Mouse (Mus musculus) liver, embryonic 16.5 days (tissue): ENCODE results near the gene Cars2. TPM values are rescaled to one million over a fixed set of nuclear protein-coding genes. Genes with fewer than 3 reads are reported as not detected.
A peak's percentile ranks its signal among the peaks of the same experiment; 100 is the strongest.

Source experiments
- ATAC-seq: fragments of 200-750 bp; cut with Nextera tagmentation; 2 replicates; pipeline ENCODE4 v1.8.0; 2017; ENCODE audit warnings: low read depth, mild to moderate bottlenecking, moderate number of reproducible peaks, moderate library complexity
- H3K27ac ChIP-seq: fragments of 300-500 bp; sonication (generic); 2 replicates; pipeline ENCODE4 v1.5.1; 2014; ENCODE audit warnings: mild to moderate bottlenecking, low read length
- H3K27me3 ChIP-seq: fragments of 300-500 bp; sonication (generic); 2 replicates; pipeline ENCODE4 v1.6.1; 2014; ENCODE audit warnings: low read depth, low read length, mixed read lengths; ENCODE audit not compliant: control insufficient read depth, insufficient read depth
- H3K36me3 ChIP-seq: fragments of 300-500 bp; sonication (generic); 2 replicates; pipeline ENCODE4 v1.6.1; 2014; ENCODE audit warnings: mild to moderate bottlenecking; ENCODE audit not compliant: control insufficient read depth, insufficient read depth
- H3K4me1 ChIP-seq: fragments of 300-500 bp; sonication (generic); 2 replicates; pipeline ENCODE4 v1.6.1; 2014; ENCODE audit warnings: low read depth, low read length, mixed read lengths; ENCODE audit not compliant: control insufficient read depth
- H3K4me2 ChIP-seq: fragments of 300-500 bp; sonication (generic); 2 replicates; pipeline ENCODE4 v1.6.1; 2014; ENCODE audit warnings: low read depth, low read length, mixed read lengths
- H3K4me3 ChIP-seq: fragments of 300-500 bp; sonication (generic); 2 replicates; pipeline ENCODE4 v1.5.1; 2014; ENCODE audit warnings: low read depth, mild to moderate bottlenecking, low read length
- H3K9ac ChIP-seq: fragments of 300-500 bp; sonication (generic); 2 replicates; pipeline ENCODE4 v1.6.1; 2014; ENCODE audit warnings: low read depth, low read length
- H3K9me3 ChIP-seq: fragments of 300-500 bp; sonication (generic); replicated peaks from 2 replicates; pipeline ENCODE4 v1.6.1; 2016; ENCODE audit warnings: low read length; ENCODE audit not compliant: control insufficient read depth
- WGBS: fragments of 180-500 bp; shearing (Covaris S2); extraction: QIAGEN DNeasy Blood & Tissue Kit; methylation state at CpG from one replicate; pipeline ENCODE4 v1.1.7; 2014; ENCODE audit not compliant: insufficient replicate concordance; 5-methylcytosine and 5-hydroxymethylcytosine counted together
- polyA plus RNA-seq: library from polyadenylated mRNA; unstranded; fragments of >200 nt; fragmentation: Nextera tagmentation; extraction: Ambion mirVana; gene quantifications from 2 replicates; pipeline ENCODE4 v1.2.1, GENCODE M21; 2015

The Cars2 gene
- polyA plus RNA-seq, 1 experiment from 2014 or later, result 11.8 TPM

GRCm38 (mm10) chr8:11486142-11486541, 64.4 kb downstream of the Cars2 start:
- Histone ChIP-seq H3K27me3 (no peaks in the 10 kb centered on the region), H3K4me3 (no peak overlapping the region), H3K4me2 (no peak overlapping the region), H3K27ac (no peak overlapping the region), H3K4me1 (peaks cover 2% of the 10 kb centered on the region; the same call in 1 of the 2 replicates), H3K9me3 (no peaks in the 10 kb centered on the region), H3K36me3 (no peaks in the 10 kb centered on the region), H3K9ac (no peak overlapping the region)
- peak; percentile 19; the same call in 1 of the 2 replicates for ATAC-seq
- WGBS, result 13% methylated on average over 7 of the region's 7 CpGs

GRCm38 (mm10) chr8:11482537-11482936, 68.0 kb downstream of the Cars2 start:
- 38% methylated on average over 3 of the region's 3 CpGs for whole genome bisulfite sequencing

GRCm38 (mm10) chr8:11481876-11482275, 68.7 kb downstream of the Cars2 start:
- no peak overlapping the region for H3K4me2 ChIP-seq
- H3K9ac ChIP-seq, result no peak overlapping the region
- no peaks in the 10 kb centered on the region for H3K9me3 ChIP-seq
- H3K4me3 ChIP-seq, result no peak overlapping the region
- ATAC-seq, result no peak
- H3K36me3 ChIP-seq, result no peaks in the 10 kb centered on the region
- H3K4me1 ChIP-seq, result peaks cover 2% of the 10 kb centered on the region; the same call in 1 of the 2 replicates
- WGBS, result 42% methylated on average over 3 of the region's 3 CpGs
- peaks cover 35% of the 10 kb centered on the region for H3K27me3 ChIP-seq
- H3K27ac ChIP-seq, result no peak overlapping the region

More at GRCm38 (mm10) chr8:11482537-11482936, 68.0 kb downstream of the Cars2 start:
- no peak overlapping the region for H3K4me2 ChIP-seq
- no peaks in the 10 kb centered on the region for H3K36me3 ChIP-seq
- peaks cover 2% of the 10 kb centered on the region; the same call in 1 of the 2 replicates for H3K4me1 ChIP-seq
- H3K9me3 ChIP-seq, result no peaks in the 10 kb centered on the region
- no peak overlapping the region for H3K4me3 ChIP-seq
- H3K27me3 ChIP-seq, result peaks cover 28% of the 10 kb centered on the region
- H3K9ac ChIP-seq, result no peak overlapping the region
- no peak overlapping the region for H3K27ac ChIP-seq
- no peak for ATAC-seq

- no peak overlapping the region for H3K27ac ChIP-seq
- H3K4me2 ChIP-seq, result no peak overlapping the region
- H3K9ac ChIP-seq, result no peak overlapping the region
- H3K4me1 ChIP-seq, result peaks cover 8% of the 10 kb centered on the region
- no peaks in the 10 kb centered on the region for H3K9me3 ChIP-seq
- H3K27me3 ChIP-seq, result peaks cover 55% of the 10 kb centered on the region
- H3K36me3 ChIP-seq, result no peaks in the 10 kb centered on the region
- ATAC-seq, result no peak
- no peak overlapping the region for H3K4me3 ChIP-seq
- WGBS, result 16% methylated on average over 14 of the region's 14 CpGs
Observed at GRCm38 (mm10) chr8:11479591-11479990, 71.0 kb downstream of the Cars2 start.

- Histone ChIP-seq H3K9ac (0 out of 2 replicates have a peak overlapping the region, but pooled peaks have one; percentile 16), H3K4me3 (peak overlapping the region; percentile 57), H3K27ac (no peak overlapping the region), H3K4me1 (peaks cover 12% of the 10 kb centered on the region), H3K27me3 (peaks cover 60% of the 10 kb centered on the region), H3K4me2 (peak overlapping the region; percentile 56), H3K9me3 (no peaks in the 10 kb centered on the region), H3K36me3 (no peaks in the 10 kb centered on the region)
- no peak for ATAC-seq
- WGBS, result 4% methylated on average over 23 of the region's 23 CpGs
Observed at GRCm38 (mm10) chr8:11478807-11479527, 71.6 kb downstream of the Cars2 start.

- no peaks in the 10 kb centered on the region for H3K36me3 ChIP-seq
- ATAC-seq, result peak; percentile 73
- no peaks in the 10 kb centered on the region for H3K9me3 ChIP-seq
- H3K27ac ChIP-seq, result 0 out of 2 replicates have a peak within 1 kb of the TSS, but pooled peaks have one; percentile 3
- peak within 1 kb of the TSS; percentile 56 for H3K4me2 ChIP-seq
- H3K27me3 ChIP-seq, result peaks cover 60% of the 10 kb centered on the region
- H3K4me3 ChIP-seq, result peak within 1 kb of the TSS; percentile 57
- under 1% methylated on average over 69 of the region's 69 CpGs for WGBS
- H3K4me1 ChIP-seq, result peaks cover 17% of the 10 kb centered on the region
- H3K9ac ChIP-seq, result peak within 1 kb of the TSS; percentile 27; the same call in 1 of the 2 replicates
Observed at GRCm38 (mm10) chr8:11477811-11478761, 72.5 kb downstream of the Cars2 start, which contains the start of gene Rab20. Gene Rab20, minus strand, starts transcription at chr8:11478710.

- H3K4me2 ChIP-seq, result peak overlapping the region; percentile 56
- H3K4me3 ChIP-seq, result peak overlapping the region; percentile 57
- peaks cover 17% of the 10 kb centered on the region for H3K4me1 ChIP-seq
- no peak overlapping the region for H3K9ac ChIP-seq
- no peaks in the 10 kb centered on the region for H3K36me3 ChIP-seq
- peak overlapping the region; percentile 80 for H3K27ac ChIP-seq
- peaks cover 60% of the 10 kb centered on the region for H3K27me3 ChIP-seq
- no peak for ATAC-seq
- no peaks in the 10 kb centered on the region for H3K9me3 ChIP-seq
- 3% methylated on average over 9 of the region's 9 CpGs for WGBS
Observed at GRCm38 (mm10) chr8:11477178-11477553, 73.4 kb downstream of the Cars2 start.

GRCm38 (mm10) chr8:11476338-11477177, 74.0 kb downstream of the Cars2 start:
- H3K4me1 ChIP-seq, result peaks cover 16% of the 10 kb centered on the region
- H3K27ac ChIP-seq, result peak overlapping the region; percentile 80
- peaks cover 60% of the 10 kb centered on the region for H3K27me3 ChIP-seq
- ATAC-seq, result peak; percentile 15; the same call in 1 of the 2 replicates
- no peaks in the 10 kb centered on the region for H3K9me3 ChIP-seq
- no peak overlapping the region for H3K9ac ChIP-seq
- 10% methylated on average over 24 of the region's 24 CpGs for WGBS
- H3K36me3 ChIP-seq, result no peaks in the 10 kb centered on the region
- peak overlapping the region; percentile 57 for H3K4me3 ChIP-seq
- peak overlapping the region; percentile 56 for H3K4me2 ChIP-seq
